Mouse (Mus musculus) cortical plate, adult 2 months (tissue): Measurements from ENCODE around the gene R3hcc1l.

ENCODE experiments used
- CTCF ChIP-seq: fragments of 200-500 bp; IDR thresholded peaks from 2 replicates; pipeline ENCODE4 v1.5.1; 2011; ENCODE audit warnings: mild to moderate bottlenecking, control low read depth, low read length; ENCODE audit not compliant: insufficient read depth; ENCODE audit errors: extremely low read depth
- POLR2A ChIP-seq: fragments of 200-500 bp; IDR thresholded peaks from 2 replicates; pipeline ENCODE4 v1.6.1; 2011; ENCODE audit warnings: mild to moderate bottlenecking, low read length, control low read depth; ENCODE audit not compliant: insufficient read depth; ENCODE audit errors: extremely low read depth

- TF ChIP-seq CTCF (no peak), POLR2A (no peak)
Measured at GRCm38 (mm10) chr19:42591534-42591933, 73.0 kb downstream of the R3hcc1l start.
